Mouse (Mus musculus) hindbrain, postnatal 0 days (tissue): Measurements from ENCODE around the gene Vps37b. TPM values are rescaled to one million over a fixed set of nuclear protein-coding genes. Genes with fewer than 3 reads are reported as not detected.

Experiments used
- ATAC-seq: fragments of 200-750 bp; cut with Nextera tagmentation; 2 replicates; pipeline ENCODE4 v1.8.0; 2017; ENCODE audit warnings: mild to moderate bottlenecking, moderate TSS enrichment, moderate library complexity
- DNase-seq: peaks from one replicate; pipeline ENCODE4 v3.0.0-alpha.2; 2015; ENCODE audit warnings: low spot score
- H3K27ac ChIP-seq: fragments of 300-500 bp; sonication (generic); 2 replicates; pipeline ENCODE4 v1.5.1; 2014; ENCODE audit warnings: mild to moderate bottlenecking
- H3K27me3 ChIP-seq: fragments of 300-500 bp; sonication (generic); 2 replicates; pipeline ENCODE4 v1.6.1; 2014; ENCODE audit warnings: low read length, mixed read lengths; ENCODE audit not compliant: insufficient read depth
- H3K36me3 ChIP-seq: fragments of 300-500 bp; sonication (generic); 2 replicates; pipeline ENCODE4 v1.6.1; 2014; ENCODE audit warnings: low read length, mixed read lengths; ENCODE audit not compliant: insufficient read depth
- H3K4me1 ChIP-seq: fragments of 300-500 bp; sonication (generic); 2 replicates; pipeline ENCODE4 v1.6.1; 2014; ENCODE audit warnings: antibody characterized with exemption, low read length, mixed read lengths; ENCODE audit not compliant: insufficient read depth
- H3K4me2 ChIP-seq: fragments of 300-500 bp; sonication (generic); 2 replicates; pipeline ENCODE4 v1.6.1; 2014; ENCODE audit warnings: low read depth, mild to moderate bottlenecking, low read length, moderate library complexity, mixed read lengths
- H3K4me3 ChIP-seq: fragments of 300-500 bp; sonication (generic); 2 replicates; pipeline ENCODE4 v1.5.1; 2014; ENCODE audit warnings: low read length
- H3K9ac ChIP-seq: fragments of 300-500 bp; sonication (generic); replicated peaks from 2 replicates; pipeline ENCODE4 v1.6.1; 2014; ENCODE audit warnings: mild to moderate bottlenecking, low read length, moderate library complexity, mixed read lengths
- H3K9me3 ChIP-seq: fragments of 300-500 bp; sonication (generic); 2 replicates; pipeline ENCODE4 v1.6.1; 2016; ENCODE audit warnings: low read length, mixed read lengths
- CTCF ChIP-seq: IDR thresholded peaks from 2 replicates; pipeline ENCODE4 v1.5.1; 2016; ENCODE audit warnings: antibody characterized with exemption, control low read depth, low read depth
- WGBS: fragments of 180-500 bp; shearing (Covaris S2); extraction: QIAGEN DNeasy Blood & Tissue Kit; methylation state at CpG from one replicate; pipeline ENCODE4 v1.1.7; 2014; 5-methylcytosine and 5-hydroxymethylcytosine counted together
- polyA plus RNA-seq: library from polyadenylated mRNA; unstranded; fragments of >200 nt; fragmentation: Nextera tagmentation; extraction: Ambion mirVana; gene quantifications from 2 replicates; pipeline ENCODE4 v1.2.1, GENCODE M21; 2015
- total RNA-seq: library from RNA; depleted of rRNA; stranded (reverse); fragments of >200 nt; gene quantifications from 2 replicates; pipeline ENCODE4 v1.2.3, GENCODE M21; 2014

Gene Vps37b
- total and polyA plus RNA-seq, 2 experiments from 2014 or later = 94.0 to 104 TPM

GRCm38 (mm10) chr5:124002876-124003275 lies 29.2 kb downstream of the Vps37b start:
- DNase-seq (peak; percentile 73), ATAC-seq (peak; percentile 54)
- Histone ChIP-seq H3K9me3 (no peaks in the 10 kb centered on the region), H3K36me3 (peaks cover 57% of the 10 kb centered on the region), H3K27me3 (no peaks in the 10 kb centered on the region), H3K27ac (peak overlapping the region; percentile 22; the same call in 1 of the 2 replicates), H3K9ac (no peak overlapping the region), H3K4me3 (no peak overlapping the region), H3K4me1 (peaks cover 10% of the 10 kb centered on the region; the same call in 1 of the 2 replicates), H3K4me2 (no peak overlapping the region)
- 33% methylated on average over 2 of the region's 2 CpGs for WGBS
- TF ChIP-seq CTCF = no peak

GRCm38 (mm10) chr5:124001274-124001673 lies 30.8 kb downstream of the Vps37b start:
- Histone ChIP-seq H3K4me3 (no peak overlapping the region), H3K9me3 (no peaks in the 10 kb centered on the region), H3K9ac (no peak overlapping the region), H3K27me3 (no peaks in the 10 kb centered on the region), H3K36me3 (peaks cover 46% of the 10 kb centered on the region), H3K4me2 (no peak overlapping the region), H3K27ac (no peak overlapping the region), H3K4me1 (peaks cover 14% of the 10 kb centered on the region)
- WGBS = 42% methylated on average over 9 of the region's 9 CpGs
- no peak for TF ChIP-seq CTCF
- no peak for ATAC-seq
- DNase-seq = no peak

GRCm38 (mm10) chr5:124000824-124001223 lies 31.2 kb downstream of the Vps37b start:
- TF ChIP-seq CTCF = peak; percentile 99
- Histone ChIP-seq H3K4me1 (peaks cover 14% of the 10 kb centered on the region), H3K9ac (no peak overlapping the region), H3K4me2 (no peak overlapping the region), H3K9me3 (no peaks in the 10 kb centered on the region), H3K27ac (no peak overlapping the region), H3K4me3 (no peak overlapping the region), H3K36me3 (peaks cover 45% of the 10 kb centered on the region; the same call in 1 of the 2 replicates), H3K27me3 (no peaks in the 10 kb centered on the region)
- DNase-seq = peak; percentile 95
- 9% methylated on average over 7 of the region's 7 CpGs for WGBS
- peak; percentile 63 for ATAC-seq

- 87% methylated on average over 10 of the region's 10 CpGs for WGBS
- ATAC-seq (no peak), DNase-seq (no peak)
- H3K4me3 ChIP-seq = no peak overlapping the region
- peaks cover 33% of the 10 kb centered on the region; the same call in 1 of the 2 replicates for H3K36me3 ChIP-seq
- H3K9ac ChIP-seq = no peak overlapping the region
- H3K27ac ChIP-seq = no peak overlapping the region
- H3K4me1 ChIP-seq = peaks cover 9% of the 10 kb centered on the region
- no peaks in the 10 kb centered on the region for H3K27me3 ChIP-seq
- no peaks in the 10 kb centered on the region for H3K9me3 ChIP-seq
- H3K4me2 ChIP-seq = no peak overlapping the region
- TF ChIP-seq CTCF = no peak
Measured at GRCm38 (mm10) chr5:123998370-123998769, 33.7 kb downstream of the Vps37b start.

GRCm38 (mm10) chr5:123997811-123998210 lies 34.3 kb downstream of the Vps37b start:
- peaks cover 33% of the 10 kb centered on the region; the same call in 1 of the 2 replicates for H3K36me3 ChIP-seq
- no peak overlapping the region for H3K4me3 ChIP-seq
- WGBS = 42% methylated on average over 16 of the region's 16 CpGs
- H3K27ac ChIP-seq = peak overlapping the region; percentile 52
- no peak overlapping the region for H3K9ac ChIP-seq
- ATAC-seq (no peak), DNase-seq (no peak)
- TF ChIP-seq CTCF = no peak
- no peak overlapping the region for H3K4me2 ChIP-seq
- H3K9me3 ChIP-seq = no peaks in the 10 kb centered on the region
- no peaks in the 10 kb centered on the region for H3K27me3 ChIP-seq
- H3K4me1 ChIP-seq = peaks cover 3% of the 10 kb centered on the region; the same call in 1 of the 2 replicates

- DNase-seq = peak; percentile 63
- no peak overlapping the region for H3K4me2 ChIP-seq
- no peak for TF ChIP-seq CTCF
- 56% methylated on average over 24 of the region's 24 CpGs for WGBS
- H3K4me1 ChIP-seq = peaks cover 7% of the 10 kb centered on the region; the same call in 1 of the 2 replicates
- H3K27me3 ChIP-seq = no peaks in the 10 kb centered on the region
- ATAC-seq = no peak
- H3K27ac ChIP-seq = peak overlapping the region; percentile 52; the same call in 1 of the 2 replicates
- no peak overlapping the region for H3K4me3 ChIP-seq
- H3K9me3 ChIP-seq = no peaks in the 10 kb centered on the region
- H3K36me3 ChIP-seq = peaks cover 29% of the 10 kb centered on the region; the same call in 1 of the 2 replicates
- H3K9ac ChIP-seq = no peak overlapping the region
Measured at GRCm38 (mm10) chr5:123997211-123997751, 34.8 kb downstream of the Vps37b start.

- H3K27ac ChIP-seq = peak overlapping the region; percentile 52; the same call in 1 of the 2 replicates
- no peak overlapping the region for H3K4me3 ChIP-seq
- H3K4me2 ChIP-seq = no peak overlapping the region
- 83% methylated on average over 14 of the region's 14 CpGs for whole genome bisulfite sequencing
- no peak overlapping the region for H3K9ac ChIP-seq
- peaks cover 7% of the 10 kb centered on the region; the same call in 1 of the 2 replicates for H3K4me1 ChIP-seq
- ATAC-seq (no peak), DNase-seq (no peak)
- TF ChIP-seq CTCF = peak; percentile 23; the same call in 1 of the 2 replicates
- H3K9me3 ChIP-seq = no peaks in the 10 kb centered on the region
- no peaks in the 10 kb centered on the region for H3K27me3 ChIP-seq
- H3K36me3 ChIP-seq = peaks cover 24% of the 10 kb centered on the region; the same call in 1 of the 2 replicates
Measured at GRCm38 (mm10) chr5:123996695-123997094, 35.4 kb downstream of the Vps37b start.
